Mouse (Mus musculus) erythroblast, embryonic 14.5 days (primary cell): ENCODE measurements around the gene Gpc6. TPM values are rescaled to one million over a fixed set of nuclear protein-coding genes. Genes with fewer than 3 reads are reported as not detected.

Source experiments
- H3K27me3 ChIP-seq: 2 replicates; pipeline ENCODE4 v1.6.1; 2012; ENCODE audit warnings: inconsistent platforms; ENCODE audit not compliant: control insufficient read depth
- H3K36me3 ChIP-seq: 2 replicates; pipeline ENCODE4 v1.6.1; 2012; ENCODE audit warnings: mild to moderate bottlenecking, inconsistent platforms; ENCODE audit not compliant: control insufficient read depth
- H3K4me1 ChIP-seq: 2 replicates; pipeline ENCODE4 v1.6.1; 2012; ENCODE audit warnings: inconsistent platforms; ENCODE audit not compliant: control insufficient read depth
- H3K4me3 ChIP-seq: replicated peaks from 2 replicates; pipeline ENCODE3; 2012; ENCODE audit warnings: moderate library complexity, mild to moderate bottlenecking, inconsistent platforms
- H3K9me3 ChIP-seq: 2 replicates; pipeline ENCODE4 v1.6.1; 2012; ENCODE audit warnings: low read length, inconsistent platforms, mixed read lengths; ENCODE audit not compliant: control insufficient read depth
- GATA1 ChIP-seq: IDR thresholded peaks from 2 replicates; pipeline ENCODE4 v1.6.1; 2012; ENCODE audit warnings: low read length, inconsistent platforms, mixed read lengths
- TAL1 ChIP-seq: IDR thresholded peaks from 3 replicates; pipeline ENCODE4 v1.6.1; 2012; ENCODE audit warnings: low read length, inconsistent platforms, mixed read lengths
- polyA plus RNA-seq: library from polyadenylated mRNA; stranded (reverse); fragments of >175 nt; gene quantifications from 2 replicates; pipeline ENCODE4 v1.2.3, GENCODE M21; 2012

Gpc6 gene
- polyA plus RNA-seq, 1 experiment = not detected

GRCm38 (mm10) chr14:117796661-117797060 lies 871.5 kb downstream of the Gpc6 start:
- no peaks in the 10 kb centered on the region for H3K36me3 ChIP-seq
- H3K9me3 ChIP-seq = peaks cover 24% of the 10 kb centered on the region; the same call in 1 of the 2 replicates
- TF ChIP-seq TAL1 = no peak
- no peak for TF ChIP-seq GATA1
- H3K27me3 ChIP-seq = no peaks in the 10 kb centered on the region
- H3K4me1 ChIP-seq = no peaks in the 10 kb centered on the region
- H3K4me3 ChIP-seq = no peak overlapping the region

GRCm38 (mm10) chr14:117800399-117800798 lies 875.3 kb downstream of the Gpc6 start:
- Histone ChIP-seq H3K4me1 (no peaks in the 10 kb centered on the region), H3K27me3 (no peaks in the 10 kb centered on the region), H3K36me3 (no peaks in the 10 kb centered on the region), H3K9me3 (peaks cover 16% of the 10 kb centered on the region; the same call in 1 of the 2 replicates), H3K4me3 (no peak overlapping the region)
- TF ChIP-seq GATA1 (no peak), TAL1 (no peak)

- TF ChIP-seq TAL1 (no peak), GATA1 (no peak)
- Histone ChIP-seq H3K36me3 (no peaks in the 10 kb centered on the region), H3K27me3 (no peaks in the 10 kb centered on the region), H3K9me3 (peaks cover 19% of the 10 kb centered on the region), H3K4me1 (no peaks in the 10 kb centered on the region), H3K4me3 (no peak overlapping the region)
These were observed 882.7 kb downstream of the Gpc6 start for GRCm38 (mm10) chr14:117807846-117808245.

- H3K4me1 ChIP-seq = no peaks in the 10 kb centered on the region
- H3K27me3 ChIP-seq = no peaks in the 10 kb centered on the region
- TF ChIP-seq TAL1 (no peak), GATA1 (no peak)
- H3K9me3 ChIP-seq = peaks cover 19% of the 10 kb centered on the region
- no peak overlapping the region for H3K4me3 ChIP-seq
- H3K36me3 ChIP-seq = no peaks in the 10 kb centered on the region
These were observed 883.2 kb downstream of the Gpc6 start for GRCm38 (mm10) chr14:117808326-117808725.

GRCm38 (mm10) chr14:117810321-117811270 lies 885.5 kb downstream of the Gpc6 start:
- no peaks in the 10 kb centered on the region for H3K36me3 ChIP-seq
- TF ChIP-seq TAL1 (no peak), GATA1 (no peak)
- H3K4me3 ChIP-seq = no peak overlapping the region
- peaks cover 21% of the 10 kb centered on the region for H3K9me3 ChIP-seq
- no peaks in the 10 kb centered on the region for H3K4me1 ChIP-seq
- no peaks in the 10 kb centered on the region for H3K27me3 ChIP-seq

GRCm38 (mm10) chr14:117813473-117813872 lies 888.4 kb downstream of the Gpc6 start:
- Histone ChIP-seq H3K4me1 (no peaks in the 10 kb centered on the region), H3K36me3 (no peaks in the 10 kb centered on the region), H3K4me3 (no peak overlapping the region), H3K27me3 (no peaks in the 10 kb centered on the region), H3K9me3 (peaks cover 22% of the 10 kb centered on the region; the same call in 1 of the 2 replicates)
- no peak for TF ChIP-seq GATA1
- TF ChIP-seq TAL1 = no peak

- TF ChIP-seq TAL1 (no peak), GATA1 (no peak)
- Histone ChIP-seq H3K4me1 (no peaks in the 10 kb centered on the region), H3K36me3 (no peaks in the 10 kb centered on the region), H3K9me3 (peaks cover 18% of the 10 kb centered on the region; the same call in 1 of the 2 replicates), H3K27me3 (no peaks in the 10 kb centered on the region), H3K4me3 (no peak overlapping the region)
These were observed 890.9 kb downstream of the Gpc6 start for GRCm38 (mm10) chr14:117816008-117816407.

- no peak overlapping the region for H3K4me3 ChIP-seq
- H3K27me3 ChIP-seq = no peaks in the 10 kb centered on the region
- H3K9me3 ChIP-seq = peaks cover 12% of the 10 kb centered on the region; the same call in 1 of the 2 replicates
- H3K4me1 ChIP-seq = no peaks in the 10 kb centered on the region
- TF ChIP-seq TAL1 (no peak), GATA1 (no peak)
- H3K36me3 ChIP-seq = no peaks in the 10 kb centered on the region
These were observed 891.6 kb downstream of the Gpc6 start for GRCm38 (mm10) chr14:117816706-117817105.

GRCm38 (mm10) chr14:117817196-117817595 lies 892.1 kb downstream of the Gpc6 start:
- H3K4me1 ChIP-seq = no peaks in the 10 kb centered on the region
- peaks cover 12% of the 10 kb centered on the region; the same call in 1 of the 2 replicates for H3K9me3 ChIP-seq
- H3K27me3 ChIP-seq = no peaks in the 10 kb centered on the region
- H3K4me3 ChIP-seq = no peak overlapping the region
- no peak for TF ChIP-seq GATA1
- TF ChIP-seq TAL1 = no peak
- H3K36me3 ChIP-seq = no peaks in the 10 kb centered on the region
